Mouse (Mus musculus): Measurements from ENCODE around the gene Taf1b.

DNA sequence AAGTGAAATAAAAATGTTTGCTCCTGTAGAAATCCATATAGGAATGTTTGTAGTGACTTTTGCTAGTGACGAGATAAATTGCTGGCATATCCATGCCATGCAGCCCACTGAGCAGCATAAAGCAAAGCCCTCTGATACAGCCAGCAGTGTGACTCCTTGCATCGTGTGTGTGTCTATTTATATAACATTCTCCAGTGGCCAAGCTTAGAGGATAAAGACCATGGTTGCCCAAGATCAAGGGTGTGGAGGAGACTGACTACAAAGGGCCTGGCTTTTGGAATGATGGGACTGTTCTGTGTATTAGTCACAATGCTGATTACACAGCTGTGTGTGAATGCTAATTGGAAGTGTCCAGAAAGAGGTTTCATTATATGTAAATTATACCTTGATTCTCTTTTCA is 54.4 kb downstream of the Taf1b start:
- TF ChIP-seq CTCF (IDR thresholded peaks at IDR 0.05; ENCODE audit: extremely low read depth, insufficient read depth, insufficient read length, insufficient replicate concordance) (no peak), POLR2A (IDR thresholded peaks at IDR 0.05; ENCODE audit: low read depth, low read length) (no peak)

All from spleen, adult 2 months (tissue).